Mouse (Mus musculus) heart, embryonic 12.5 days (tissue): ENCODE measurements around the gene Rpl36al. TPM values are rescaled to one million over a fixed set of nuclear protein-coding genes. Genes with fewer than 3 reads are reported as not detected.

Experiments used
- ATAC-seq: fragments of 200-750 bp; cut with Nextera tagmentation; 2 replicates; pipeline ENCODE4 v1.8.0; 2017; ENCODE audit warnings: moderate TSS enrichment, moderate library complexity; ENCODE audit not compliant: insufficient number of reproducible peaks, low FRiP score
- H3K27ac ChIP-seq: fragments of 300-500 bp; sonication (generic); 2 replicates; pipeline ENCODE4 v1.5.1; 2016; ENCODE audit warnings: mild to moderate bottlenecking, moderate library complexity; ENCODE audit not compliant: poor library complexity, severe bottlenecking
- H3K27me3 ChIP-seq: fragments of 300-500 bp; sonication (generic); replicated peaks from 2 replicates; pipeline ENCODE4 v1.6.1; 2016; ENCODE audit warnings: mild to moderate bottlenecking, moderate library complexity
- H3K36me3 ChIP-seq: fragments of 300-500 bp; sonication (generic); 2 replicates; pipeline ENCODE4 v1.6.1; 2016; ENCODE audit warnings: mild to moderate bottlenecking, moderate library complexity
- H3K4me1 ChIP-seq: fragments of 300-500 bp; sonication (generic); replicated peaks from 2 replicates; pipeline ENCODE4 v1.6.1; 2016; ENCODE audit warnings: mild to moderate bottlenecking
- H3K4me2 ChIP-seq: fragments of 300-500 bp; sonication (generic); 2 replicates; pipeline ENCODE4 v1.6.1; 2016; ENCODE audit warnings: mild to moderate bottlenecking, moderate library complexity
- H3K4me3 ChIP-seq: fragments of 300-500 bp; sonication (generic); 2 replicates; pipeline ENCODE4 v1.5.1; 2016; ENCODE audit warnings: mild to moderate bottlenecking
- H3K9ac ChIP-seq: fragments of 300-500 bp; sonication (generic); 2 replicates; pipeline ENCODE4 v1.6.1; 2016; ENCODE audit warnings: mild to moderate bottlenecking, moderate library complexity
- H3K9me3 ChIP-seq: fragments of 300-500 bp; sonication (generic); replicated peaks from 2 replicates; pipeline ENCODE4 v1.6.1; 2016; ENCODE audit warnings: mild to moderate bottlenecking, moderate library complexity
- WGBS: fragments of 180-500 bp; shearing (Covaris S2); methylation state at CpG from one replicate; pipeline ENCODE4 v1.1.7; 2016; 5-methylcytosine and 5-hydroxymethylcytosine counted together
- polyA plus RNA-seq: library from polyadenylated mRNA; unstranded; fragments of >200 nt; fragmentation: Nextera tagmentation; extraction: Ambion mirVana; gene quantifications from 2 replicates; pipeline ENCODE4 v1.2.1, GENCODE M21; 2016

Gene Rpl36al
- polyA plus RNA-seq, 1 experiment from 2014 or later = 579 TPM

- ATAC-seq = no peak
- Histone ChIP-seq H3K27me3 (no peaks in the 10 kb centered on the region), H3K27ac (no peak overlapping the region), H3K4me1 (peaks cover 9% of the 10 kb centered on the region; the same call in 1 of the 2 replicates), H3K9ac (no peak overlapping the region), H3K36me3 (peaks cover 31% of the 10 kb centered on the region), H3K4me3 (no peak overlapping the region), H3K4me2 (no peak overlapping the region), H3K9me3 (no peaks in the 10 kb centered on the region)
- WGBS = 90% methylated on average over 2 of the region's 2 CpGs
Observed at GRCm38 (mm10) chr12:69192637-69193036, 8.8 kb upstream of the Rpl36al start.

- no peak overlapping the region for H3K27ac ChIP-seq
- H3K36me3 ChIP-seq = peaks cover 36% of the 10 kb centered on the region
- H3K27me3 ChIP-seq = no peaks in the 10 kb centered on the region
- no peak overlapping the region for H3K4me3 ChIP-seq
- WGBS = 79% methylated on average over 5 of the region's 5 CpGs
- peaks cover 17% of the 10 kb centered on the region for H3K4me1 ChIP-seq
- no peaks in the 10 kb centered on the region for H3K9me3 ChIP-seq
- ATAC-seq = no peak
- H3K9ac ChIP-seq = no peak overlapping the region
- H3K4me2 ChIP-seq = no peak overlapping the region
Observed at GRCm38 (mm10) chr12:69191396-69191795, 7.5 kb upstream of the Rpl36al start.

GRCm38 (mm10) chr12:69190522-69190921 lies 6.6 kb upstream of the Rpl36al start:
- no peak overlapping the region for H3K27ac ChIP-seq

GRCm38 (mm10) chr12:69190074-69190473 lies 6.2 kb upstream of the Rpl36al start:
- no peak for ATAC-seq
- H3K9ac ChIP-seq = no peak overlapping the region
- H3K27ac ChIP-seq = no peak overlapping the region
- H3K27me3 ChIP-seq = no peaks in the 10 kb centered on the region
- peaks cover 15% of the 10 kb centered on the region for H3K4me1 ChIP-seq
- peaks cover 36% of the 10 kb centered on the region for H3K36me3 ChIP-seq
- H3K4me3 ChIP-seq = no peak overlapping the region
- no peaks in the 10 kb centered on the region for H3K9me3 ChIP-seq
- no peak overlapping the region for H3K4me2 ChIP-seq
- WGBS = 71% methylated on average over 9 of the region's 9 CpGs

More at GRCm38 (mm10) chr12:69190522-69190921, 6.6 kb upstream of the Rpl36al start:
- H3K4me3 ChIP-seq = no peak overlapping the region
- WGBS = 95% methylated on average over 1 of the region's 1 CpGs
- H3K4me1 ChIP-seq = peaks cover 12% of the 10 kb centered on the region
- H3K4me2 ChIP-seq = no peak overlapping the region
- H3K27me3 ChIP-seq = no peaks in the 10 kb centered on the region
- no peak for ATAC-seq
- peaks cover 36% of the 10 kb centered on the region for H3K36me3 ChIP-seq
- H3K9ac ChIP-seq = no peak overlapping the region
- no peaks in the 10 kb centered on the region for H3K9me3 ChIP-seq

- H3K9ac ChIP-seq = no peak overlapping the region
- no peak overlapping the region for H3K27ac ChIP-seq
- 71% methylated on average over 5 of the region's 5 CpGs for WGBS
Observed at GRCm38 (mm10) chr12:69186811-69187471, 3.1 kb upstream of the Rpl36al start.

GRCm38 (mm10) chr12:69185371-69185770 lies 1.5 kb upstream of the Rpl36al start:
- H3K27me3 ChIP-seq = no peaks in the 10 kb centered on the region
- peaks cover 21% of the 10 kb centered on the region for H3K4me1 ChIP-seq
- peak overlapping the region; percentile 96 for H3K4me2 ChIP-seq
- no peak overlapping the region for H3K27ac ChIP-seq
- H3K9me3 ChIP-seq = no peaks in the 10 kb centered on the region
- no peak for ATAC-seq
- peak overlapping the region; percentile 88 for H3K9ac ChIP-seq
- 70% methylated on average over 7 of the region's 7 CpGs for WGBS
- H3K36me3 ChIP-seq = peaks cover 38% of the 10 kb centered on the region
- peak overlapping the region; percentile 66 for H3K4me3 ChIP-seq

More at GRCm38 (mm10) chr12:69186811-69187471, 3.1 kb upstream of the Rpl36al start:
- H3K9me3 ChIP-seq = no peaks in the 10 kb centered on the region
- peaks cover 39% of the 10 kb centered on the region for H3K36me3 ChIP-seq
- peaks cover 21% of the 10 kb centered on the region for H3K4me1 ChIP-seq
- no peak overlapping the region for H3K4me2 ChIP-seq
- no peaks in the 10 kb centered on the region for H3K27me3 ChIP-seq
- ATAC-seq = no peak
- no peak overlapping the region for H3K4me3 ChIP-seq

- Histone ChIP-seq H3K9ac (peak overlapping the region; percentile 88), H3K9me3 (no peaks in the 10 kb centered on the region), H3K4me2 (peak overlapping the region; percentile 96), H3K4me1 (peaks cover 21% of the 10 kb centered on the region), H3K27ac (peak overlapping the region; percentile 81), H3K4me3 (peak overlapping the region; percentile 66), H3K27me3 (no peaks in the 10 kb centered on the region), H3K36me3 (peaks cover 31% of the 10 kb centered on the region)
- peak; percentile 66 for ATAC-seq
- WGBS = 2% methylated on average over 84 of the region's 86 CpGs
Observed at GRCm38 (mm10) chr12:69184342-69185295, 736 bp upstream of the Rpl36al start.

- ATAC-seq = no peak
- H3K27me3 ChIP-seq = no peaks in the 10 kb centered on the region
- no peak overlapping the region for H3K27ac ChIP-seq
- no peak overlapping the region for H3K9ac ChIP-seq
- no peak overlapping the region for H3K4me3 ChIP-seq
- no peak overlapping the region for H3K4me2 ChIP-seq
- H3K36me3 ChIP-seq = peaks cover 31% of the 10 kb centered on the region
- WGBS = 86% methylated on average over 4 of the region's 4 CpGs
- peaks cover 15% of the 10 kb centered on the region for H3K4me1 ChIP-seq
- no peaks in the 10 kb centered on the region for H3K9me3 ChIP-seq
Observed at GRCm38 (mm10) chr12:69181800-69182199, 2.1 kb downstream of the Rpl36al start.

- H3K4me3 ChIP-seq = no peak overlapping the region
- 46% methylated on average over 5 of the region's 12 CpGs for WGBS
- H3K4me1 ChIP-seq = peaks cover 3% of the 10 kb centered on the region; the same call in 1 of the 2 replicates
- H3K27ac ChIP-seq = no peak overlapping the region
- peaks cover 47% of the 10 kb centered on the region for H3K36me3 ChIP-seq
- no peak overlapping the region for H3K4me2 ChIP-seq
- no peak for ATAC-seq
- H3K9me3 ChIP-seq = no peaks in the 10 kb centered on the region
- H3K27me3 ChIP-seq = no peaks in the 10 kb centered on the region
- no peak overlapping the region for H3K9ac ChIP-seq
Observed at GRCm38 (mm10) chr12:69179371-69179770, 4.5 kb downstream of the Rpl36al start.

GRCm38 (mm10) chr12:69177526-69177925 lies 6.4 kb downstream of the Rpl36al start:
- H3K4me3 ChIP-seq = no peak overlapping the region
- peaks cover 59% of the 10 kb centered on the region for H3K36me3 ChIP-seq
- no peak overlapping the region for H3K9ac ChIP-seq
- no peaks in the 10 kb centered on the region for H3K9me3 ChIP-seq
- H3K27me3 ChIP-seq = no peaks in the 10 kb centered on the region
- H3K27ac ChIP-seq = no peak overlapping the region
- no peak overlapping the region for H3K4me2 ChIP-seq
- ATAC-seq = no peak
- WGBS = 87% methylated on average over 3 of the region's 3 CpGs
- no peaks in the 10 kb centered on the region; the same call in 1 of the 2 replicates for H3K4me1 ChIP-seq

GRCm38 (mm10) chr12:69175975-69176374 lies 7.9 kb downstream of the Rpl36al start:
- 83% methylated on average over 3 of the region's 3 CpGs for WGBS
- H3K27ac ChIP-seq = no peak overlapping the region
- no peak overlapping the region for H3K4me3 ChIP-seq
- no peak overlapping the region for H3K9ac ChIP-seq
- H3K9me3 ChIP-seq = no peaks in the 10 kb centered on the region
- H3K4me2 ChIP-seq = no peak overlapping the region
- H3K4me1 ChIP-seq = no peaks in the 10 kb centered on the region
- H3K27me3 ChIP-seq = no peaks in the 10 kb centered on the region
- ATAC-seq = no peak
- H3K36me3 ChIP-seq = peaks cover 56% of the 10 kb centered on the region
